Mouse (Mus musculus) kidney, adult 8-10 months (tissue): ENCODE data around the gene Olfr299.

Experiments
- DNase-seq, 2 experiments: peaks; one replicate each; pipeline ENCODE4 v3.0.0; 2022

The Olfr299 gene

GRCm38 (mm10) chr7:86459621-86460020 is at the start of gene Olfr299:
Gene Olfr299, plus strand, starts transcription at chr7:86459921.
- DNase-seq = no peak

GRCm38 (mm10) chr7:86492384-86492783 is 32.7 kb downstream of the Olfr299 start, which contains the start of gene Olfr298:
Gene Olfr298, minus strand, starts transcription at chr7:86492484.
- DNase-seq = no peak
